Mouse (Mus musculus): ENCODE measurements around the gene Krt80. TPM values are rescaled to one million over a fixed set of nuclear protein-coding genes. Genes with fewer than 3 reads are reported as not detected.

Gene Krt80
- polyA plus RNA-seq, 1 experiment: 2.0 TPM

Other genes starting within 250 kb of the Krt80 start
- gene Acvrl1, start 241.6 kb downstream of the Krt80 start, polyA plus RNA-seq (2012; rRNA removed): 20.7 and 22.4 TPM in 2 replicates
- 68.4 and 68.6 TPM in 2 replicates for gene Acvr1b, start 196.1 kb downstream of the Krt80 start, polyA plus RNA-seq (2012; rRNA removed)
- 43.9 and 53.5 TPM in 2 replicates for gene Grasp, start 146.0 kb downstream of the Krt80 start, polyA plus RNA-seq (2012; rRNA removed)
- 80.9 and 169 TPM in 2 replicates for gene Nr4a1, start 115.9 kb downstream of the Krt80 start, polyA plus RNA-seq (2012; rRNA removed)
- gene Atg101, start 85.9 kb downstream of the Krt80 start, polyA plus RNA-seq (2012; rRNA removed): 50.2 and 58.3 TPM in 2 replicates
- gene 6030408B16Rik, start 77.0 kb downstream of the Krt80 start, polyA plus RNA-seq (2012; rRNA removed): 0.27 and 0.52 TPM in 2 replicates
- 0.34 and 1.0 TPM in 2 replicates for gene Krt7, start 40.9 kb upstream of the Krt80 start, polyA plus RNA-seq (2012; rRNA removed)
- gene Krt87, start 68.6 kb upstream of the Krt80 start, polyA plus RNA-seq (2012; rRNA removed): 0.10 and 0.13 TPM in 2 replicates
- gene Krt88, start 77.6 kb upstream of the Krt80 start, polyA plus RNA-seq (2012; rRNA removed): not detected in 2 replicates
- not detected in 2 replicates for gene Krt81, start 93.6 kb upstream of the Krt80 start, polyA plus RNA-seq (2012; rRNA removed)
- gene Krt86, start 103.3 kb upstream of the Krt80 start, polyA plus RNA-seq (2012; rRNA removed): 0.10 TPM in 1 of 2 replicates, not detected in the other
- not detected in 2 replicates for gene Krt83, start 121.3 kb upstream of the Krt80 start, polyA plus RNA-seq (2012; rRNA removed)
- not detected in 2 replicates for gene Gm49425, start 147.1 kb upstream of the Krt80 start, polyA plus RNA-seq (2012; rRNA removed)
- gene Krt84, start 162.7 kb upstream of the Krt80 start, polyA plus RNA-seq (2012; rRNA removed): 0.06 TPM in 1 of 2 replicates, not detected in the other
- not detected in 2 replicates for gene Krt82, start 180.5 kb upstream of the Krt80 start, polyA plus RNA-seq (2012; rRNA removed)
- 0.08 and 0.10 TPM in 2 replicates for gene Krt90, start 192.8 kb upstream of the Krt80 start, polyA plus RNA-seq (2012; rRNA removed)
- not detected in 2 replicates for gene Krt75, start 203.7 kb upstream of the Krt80 start, polyA plus RNA-seq (2012; rRNA removed)